Mouse (Mus musculus): ENCODE measurements around the gene Pgghg.

GRCm38 (mm10) chr7:140955342-140955741 lies 14.2 kb downstream of the Pgghg start:
- TF ChIP-seq CTCF (IDR thresholded peaks at IDR 0.05; ENCODE audit: low read depth, low read length): no peak
- TF ChIP-seq POLR2A (IDR thresholded peaks at IDR 0.05; ENCODE audit: insufficient read depth, low read length): no peak
- TF ChIP-seq EP300 (IDR thresholded peaks at IDR 0.05; ENCODE audit: insufficient read depth, low read depth, low read length): no peak

Measured in ES-Bruce4 (cell line).